Mouse (Mus musculus): ENCODE data around the gene Pmel. TPM values are rescaled to one million over a fixed set of nuclear protein-coding genes. Genes with fewer than 3 reads are reported as not detected.
A peak's percentile ranks its signal among the peaks of the same experiment; 100 is the strongest.
"Not testable (repeated sequence)": the region's sequence is repeated elsewhere in the genome, so short reads cannot be mapped to it uniquely, and the experiment has no call there.

Gene Pmel
- total and polyA plus RNA-seq, 3 experiments = 0.15 to 0.45 TPM; not detected in 1

DNA sequence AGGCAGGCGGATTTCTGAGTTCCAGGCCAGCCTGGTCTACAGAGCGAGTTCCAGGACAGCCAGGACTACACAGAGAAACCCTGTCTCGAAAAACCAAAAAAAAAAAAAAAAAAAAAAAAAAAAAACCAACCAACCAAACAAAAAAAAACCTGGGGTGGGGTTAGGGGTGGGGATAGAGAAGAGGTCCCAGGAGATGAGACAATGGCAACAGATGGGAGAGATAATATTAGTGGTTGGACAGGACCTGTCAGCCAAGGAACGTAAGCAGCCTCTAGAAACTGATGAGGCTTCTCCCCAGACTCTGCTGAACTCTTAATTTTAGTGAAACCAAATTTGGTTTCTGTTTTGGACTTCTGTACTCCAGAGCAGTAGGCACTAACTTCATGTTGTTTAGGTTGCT lies 21.5 kb downstream of the Pmel start:
- Histone ChIP-seq H3K9ac (ENCODE audit: control insufficient read depth, low read depth, low read length, poor library complexity, severe bottlenecking) (peak overlapping the region; percentile 25), H3K27ac (ENCODE audit: control insufficient read depth, low read depth, low read length) (0 out of 2 replicates have a peak overlapping the region, but pooled peaks have one; percentile 7)
- not testable (repeated sequence) for H3K27me3 ChIP-seq (ENCODE audit: control insufficient read depth in 1 of 2, insufficient read depth in 2 of 2, low read length in 2 of 2); H3K36me3 ChIP-seq (ENCODE audit: control insufficient read depth in 1 of 2, insufficient read depth in 2 of 2, low read length in 2 of 2); H3K4me3 ChIP-seq (ENCODE audit: control insufficient read depth in 1 of 2, insufficient read depth in 1 of 2, low read depth in 2 of 2, low read length in 2 of 2); H3K9me3 ChIP-seq (replicated peaks; ENCODE audit: insufficient read depth, low read length); H3K79me2 ChIP-seq (ENCODE audit: control insufficient read depth, insufficient read depth, low read length, poor library complexity); H3K4me1 ChIP-seq (ENCODE audit: control insufficient read depth in 1 of 2, insufficient read depth in 2 of 2, low read length in 2 of 2)
- TF ChIP-seq ZNF384 (IDR thresholded peaks at IDR 0.05; ENCODE audit: low read depth, low read length) = peak; percentile 88
- peak; percentile 55 for DNase-seq (ENCODE audit: low read depth, low spot score)

DNA sequence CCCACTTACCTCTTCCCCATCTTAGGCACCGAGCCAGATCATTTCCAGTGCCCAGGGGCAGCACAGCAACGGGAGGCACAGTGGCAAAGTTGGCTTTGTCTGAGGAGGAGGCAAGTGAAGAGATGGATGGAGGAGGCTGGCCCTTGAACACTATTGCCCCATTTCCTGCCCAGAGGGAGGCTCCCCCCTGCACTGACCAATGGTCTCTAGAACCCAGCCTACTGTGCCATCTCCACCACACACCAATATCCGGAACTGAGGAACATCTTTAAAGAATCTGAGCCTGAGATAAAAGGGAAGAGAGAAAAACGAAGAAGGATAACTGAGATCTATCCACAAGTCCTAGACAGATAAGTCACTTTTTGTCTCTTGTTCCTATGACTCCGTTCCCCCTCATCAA lies 24.1 kb downstream of the Pmel start:
- peaks cover 0 to 9% of the 10 kb centered on the region in 2 experiments; a peak in 2 of 4 replicates for H3K36me3 ChIP-seq (ENCODE audit: control insufficient read depth in 1 of 2, insufficient read depth in 2 of 2, low read length in 2 of 2)
- no peaks in the 10 kb centered on the region for H3K27me3 ChIP-seq (ENCODE audit: control insufficient read depth in 1 of 2, insufficient read depth in 2 of 2, low read length in 2 of 2)
- H3K27ac ChIP-seq (ENCODE audit: control insufficient read depth, low read depth, low read length) = no peak overlapping the region
- TF ChIP-seq MAX (IDR thresholded peaks at IDR 0.05; ENCODE audit: low read length) (no peak), GATA1 (IDR thresholded peaks at IDR 0.05; ENCODE audit: low read depth, low read length) (no peak), CHD1 (IDR thresholded peaks at IDR 0.05; ENCODE audit: low read depth, low read length) (no peak), USF1 (IDR thresholded peaks at IDR 0.05; ENCODE audit: low read depth, low read length) (no peak), MAFK (IDR thresholded peaks at IDR 0.05; ENCODE audit: borderline replicate concordance, low read depth, low read length) (no peak), BHLHE40 (IDR thresholded peaks at IDR 0.05; ENCODE audit: borderline replicate concordance, low read depth, low read length) (no peak), EP300 (IDR thresholded peaks at IDR 0.05; ENCODE audit: low read depth in 1 of 2, low read length in 2 of 2) (no peak), NELFE (IDR thresholded peaks at IDR 0.05; ENCODE audit: low read depth, low read length) (no peak), ZNF384 (IDR thresholded peaks at IDR 0.05; ENCODE audit: low read depth, low read length) (no peak), POLR2AphosphoS5 (IDR thresholded peaks at IDR 0.05; ENCODE audit: borderline replicate concordance, low read depth, low read length) (no peak), HCFC1 (IDR thresholded peaks at IDR 0.05; ENCODE audit: low read depth, low read length) (no peak), CTCF (IDR thresholded peaks at IDR 0.05 in 2 of 3, conservative IDR thresholded peaks at IDR 0.05 in 1 of 3; ENCODE audit: control insufficient read depth in 1 of 3, insufficient read depth in 1 of 3, low read depth in 2 of 3, low read length in 3 of 3, poor library complexity in 1 of 3, severe bottlenecking in 1 of 3) (no peak), SIN3A (IDR thresholded peaks at IDR 0.05; ENCODE audit: low read length) (no peak), ZC3H11A (IDR thresholded peaks at IDR 0.05; ENCODE audit: low read depth, low read length) (no peak), CHD2 (IDR thresholded peaks at IDR 0.05; ENCODE audit: low read length) (no peak), MYC (IDR thresholded peaks at IDR 0.05; ENCODE audit: low read depth, low read length) (no peak), JUND (IDR thresholded peaks at IDR 0.05; ENCODE audit: low read depth, low read length) (no peak), ETS1 (IDR thresholded peaks at IDR 0.05; ENCODE audit: low read depth, low read length) (no peak), SMC3 (IDR thresholded peaks at IDR 0.05; ENCODE audit: low read depth, low read length) (no peak), NRF1 (IDR thresholded peaks at IDR 0.05; ENCODE audit: insufficient read depth, low read depth, low read length, poor library complexity, severe bottlenecking) (no peak)
- H3K4me1 ChIP-seq (ENCODE audit: control insufficient read depth in 1 of 2, insufficient read depth in 2 of 2, low read length in 2 of 2) = peaks cover 0 to 5% of the 10 kb centered on the region in 2 experiments; a peak in 3 of 4 replicates
- no peak overlapping the region for H3K4me3 ChIP-seq (ENCODE audit: control insufficient read depth in 1 of 2, insufficient read depth in 1 of 2, low read depth in 2 of 2, low read length in 2 of 2)
- no peaks in the 10 kb centered on the region for H3K9me3 ChIP-seq (replicated peaks; ENCODE audit: insufficient read depth, low read length)
- H3K79me2 ChIP-seq (ENCODE audit: control insufficient read depth, insufficient read depth, low read length, poor library complexity) = no peaks in the 10 kb centered on the region
- H3K9ac ChIP-seq (ENCODE audit: control insufficient read depth, low read depth, low read length, poor library complexity, severe bottlenecking) = no peak overlapping the region
- DNase-seq (ENCODE audit: low read depth, low spot score) = no peak
